Mouse (Mus musculus) lung, postnatal 10 days (tissue): ENCODE measurements around the gene Iqcf3.

Source experiments
- DNase-seq: peaks from one replicate; pipeline ENCODE4 v3.0.0; 2021

Iqcf3 gene

DNA sequence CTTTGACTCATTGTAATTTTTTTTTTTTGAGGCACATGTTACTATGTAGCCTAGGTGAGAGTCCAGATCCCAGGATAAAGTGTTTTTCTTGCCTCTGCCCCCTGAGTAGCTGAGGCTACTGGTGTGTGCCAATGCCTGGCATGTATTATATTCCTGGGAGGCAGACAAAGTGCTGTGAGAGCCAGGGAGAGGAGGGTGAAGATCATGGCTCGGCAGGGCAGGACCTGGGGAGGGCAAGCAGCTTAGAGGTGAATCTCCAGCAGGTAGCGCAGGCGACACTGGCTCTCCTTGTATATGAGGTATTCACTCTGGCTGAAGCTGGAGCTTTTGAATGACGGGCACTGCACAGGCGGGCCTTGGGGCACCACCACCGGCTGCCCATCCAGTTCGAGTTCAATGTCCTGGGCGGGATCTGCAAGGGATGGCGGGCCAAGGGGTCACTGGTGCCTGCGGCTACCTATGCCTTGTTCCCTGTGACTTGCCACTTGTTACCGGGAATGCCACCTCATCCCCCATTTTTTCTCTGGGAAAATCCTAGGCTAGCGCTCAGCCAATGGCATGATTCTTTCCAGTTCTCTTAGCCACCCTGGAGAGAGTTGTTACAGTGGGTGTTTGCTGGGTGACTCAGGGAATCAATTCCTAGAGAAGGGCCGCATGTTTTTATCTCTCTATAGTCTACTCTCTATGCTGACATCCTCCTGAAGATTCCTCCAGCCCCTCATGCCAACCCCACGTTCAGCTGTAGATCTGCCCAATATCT, 90.3 kb downstream of the Iqcf3 start:
- DNase-seq, result no peak

DNA sequence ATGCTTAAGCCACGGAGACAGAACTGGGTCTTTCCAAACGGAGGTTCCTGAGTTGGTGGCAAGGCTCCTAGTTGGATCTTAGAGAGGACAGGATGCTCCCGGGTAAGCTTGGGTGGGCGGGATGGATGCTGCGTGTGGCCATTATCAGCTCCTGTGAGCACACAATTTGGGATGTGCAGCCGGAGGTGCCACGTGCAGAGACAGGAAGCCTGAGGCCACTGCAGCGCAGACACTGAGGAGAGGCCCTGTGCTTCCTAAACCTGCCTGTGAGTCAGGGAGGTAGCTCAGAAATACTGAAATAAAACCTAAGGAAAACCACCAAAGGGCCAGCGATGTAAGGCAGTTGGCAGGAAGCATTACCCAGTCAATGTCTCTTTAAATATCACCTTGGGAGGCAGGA, 91.7 kb downstream of the Iqcf3 start:
- no peak for DNase-seq

- no peak for DNase-seq
These were observed 92.1 kb downstream of the Iqcf3 start for GRCm38 (mm10) chr9:106469317-106469716.

GRCm38 (mm10) chr9:106467746-106468145, 93.7 kb downstream of the Iqcf3 start:
- DNase-seq, result no peak

GRCm38 (mm10) chr9:106466721-106467120, 94.7 kb downstream of the Iqcf3 start:
- no peak for DNase-seq

DNA sequence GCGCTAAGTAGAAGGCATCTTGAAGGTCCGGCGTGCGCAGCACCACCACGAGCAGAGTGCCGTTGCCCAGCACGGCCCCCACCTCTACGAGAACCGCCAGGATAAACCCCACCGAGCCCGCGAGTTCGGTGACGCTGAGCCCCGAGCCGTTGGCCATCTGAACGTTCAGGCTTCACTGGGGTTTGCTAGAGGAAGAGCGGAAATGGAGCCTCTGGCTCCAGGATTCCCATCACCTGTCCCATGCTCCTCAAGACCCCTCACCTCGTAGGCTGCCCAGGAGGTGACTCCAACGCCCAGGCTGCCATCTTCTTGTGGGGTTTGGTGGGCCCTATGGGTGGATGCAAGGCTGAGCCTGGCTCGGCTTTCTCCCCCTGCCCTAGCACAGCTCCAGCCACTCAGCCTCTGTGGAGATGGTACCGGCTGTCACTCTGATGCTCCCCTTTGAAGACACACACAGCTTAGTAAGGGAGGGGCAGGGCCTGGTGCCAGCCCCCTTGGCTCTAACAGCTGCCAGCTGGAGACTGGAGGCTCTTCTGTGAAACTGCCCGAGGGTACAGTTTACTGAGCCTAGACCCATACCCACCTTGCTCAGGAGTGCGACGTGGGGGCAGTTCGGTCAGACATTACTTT, 95.7 kb downstream of the Iqcf3 start, which contains the start of gene Gpr62:
TSS of gene Gpr62 (minus strand) at position 368 of the 630 bp plus-strand sequence.
- no peak for DNase-seq

GRCm38 (mm10) chr9:106464751-106465541, 96.5 kb downstream of the Iqcf3 start:
- DNase-seq, result peak; percentile 67

DNA sequence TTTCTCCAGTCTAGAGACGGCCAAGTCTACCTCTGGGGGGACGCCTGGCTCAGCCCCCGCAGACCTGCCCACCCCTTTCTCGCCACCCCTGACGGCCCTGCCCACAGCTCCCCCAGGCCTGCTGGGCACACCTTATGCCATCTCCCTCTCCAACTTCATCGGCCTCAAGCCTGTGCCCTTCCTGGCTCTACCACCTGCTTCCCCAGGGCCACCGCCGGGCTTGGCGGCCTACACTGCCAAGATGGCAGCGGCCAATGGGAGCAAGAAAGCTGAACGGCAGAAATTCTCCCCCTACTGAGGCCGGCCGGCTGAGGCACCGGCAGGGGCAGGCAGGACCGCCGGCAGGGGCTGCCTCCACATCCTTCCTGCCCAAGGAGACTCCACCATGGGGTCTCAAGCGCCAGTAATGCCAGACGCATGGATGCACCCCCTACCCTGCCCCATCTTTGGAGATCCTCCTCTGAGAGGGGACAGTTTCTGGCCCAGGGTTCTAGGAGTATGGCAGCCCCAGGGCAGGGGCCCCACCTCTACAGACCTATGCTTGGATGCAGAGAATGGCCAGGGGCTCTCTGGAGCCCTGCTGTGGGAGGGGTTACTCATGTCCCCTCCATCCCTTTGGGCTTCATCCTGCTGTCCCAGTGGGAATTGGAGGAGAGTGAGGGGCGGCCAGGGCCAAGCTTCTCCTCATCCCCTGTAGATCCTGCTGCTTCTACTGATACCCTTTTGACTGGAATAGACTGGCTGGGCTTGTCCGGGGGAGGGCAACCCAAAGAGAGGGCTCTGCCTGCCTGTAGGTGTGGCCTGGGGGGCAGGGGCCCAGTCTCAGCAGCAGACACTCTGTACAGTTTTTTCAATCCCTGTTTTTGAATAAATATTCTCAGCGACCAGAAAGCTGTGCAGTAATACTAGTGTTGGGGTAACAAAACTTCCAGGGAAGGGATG, 98.0 kb downstream of the Iqcf3 start:
- no peak for DNase-seq

DNA sequence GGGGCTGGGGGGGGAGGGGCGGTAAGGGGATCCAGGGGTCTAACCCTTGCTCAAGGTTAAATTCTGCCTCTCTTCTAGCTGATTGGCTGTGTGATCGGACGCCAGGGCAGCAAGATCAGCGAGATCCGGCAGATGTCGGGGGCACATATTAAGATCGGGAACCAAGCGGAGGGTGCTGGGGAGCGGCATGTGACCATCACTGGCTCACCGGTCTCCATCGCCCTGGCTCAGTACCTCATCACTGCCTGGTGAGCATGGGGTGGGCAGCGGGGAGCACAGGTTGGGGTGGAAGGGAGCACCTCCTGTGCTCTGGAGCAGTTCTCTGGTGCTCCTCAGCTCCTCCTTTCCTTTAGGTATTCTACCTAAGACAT, 99.0 kb downstream of the Iqcf3 start:
- DNase-seq, result no peak

GRCm38 (mm10) chr9:106461641-106462429, 99.6 kb downstream of the Iqcf3 start:
- DNase-seq, result no peak

DNA sequence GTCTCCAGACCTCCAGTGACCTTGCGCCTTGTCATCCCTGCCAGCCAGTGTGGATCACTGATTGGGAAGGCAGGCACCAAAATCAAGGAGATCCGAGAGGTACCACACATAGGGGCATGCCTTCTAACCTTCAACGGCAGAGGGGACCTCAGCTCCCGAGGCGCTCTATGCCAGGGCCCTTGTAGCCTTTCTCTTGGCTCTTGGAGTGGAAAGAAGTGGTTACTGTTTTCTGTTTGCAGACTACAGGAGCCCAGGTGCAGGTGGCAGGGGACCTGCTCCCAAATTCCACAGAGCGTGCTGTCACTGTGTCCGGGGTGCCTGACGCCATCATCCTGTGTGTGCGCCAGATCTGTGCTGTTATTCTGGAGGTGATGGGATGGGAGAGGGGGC, 100.4 kb downstream of the Iqcf3 start:
- no peak for DNase-seq

GRCm38 (mm10) chr9:106460401-106461025, 100.9 kb downstream of the Iqcf3 start:
- DNase-seq, result no peak

- DNase-seq, result no peak
These were observed 101.5 kb downstream of the Iqcf3 start for GRCm38 (mm10) chr9:106459946-106460345.

DNA sequence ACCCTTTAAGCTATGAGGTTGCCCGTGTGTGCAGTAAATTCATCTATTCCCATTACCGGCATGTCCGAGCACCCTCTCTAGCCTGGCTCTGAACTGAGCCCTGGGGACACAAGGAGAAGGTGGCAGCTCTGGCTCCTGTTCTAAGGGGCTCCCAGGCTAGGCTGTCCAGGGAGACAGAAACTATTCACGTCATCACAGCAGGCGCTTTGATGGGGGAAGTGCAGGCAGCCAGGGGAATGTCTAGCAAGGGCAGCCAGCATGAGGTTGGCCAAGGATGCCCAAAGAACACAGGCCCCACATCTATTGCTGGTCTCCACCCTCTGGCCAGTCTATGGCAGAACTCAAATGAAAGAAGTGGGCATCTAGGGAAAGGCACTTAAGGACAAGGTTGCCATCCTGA, 103.5 kb downstream of the Iqcf3 start:
- no peak for DNase-seq

DNA sequence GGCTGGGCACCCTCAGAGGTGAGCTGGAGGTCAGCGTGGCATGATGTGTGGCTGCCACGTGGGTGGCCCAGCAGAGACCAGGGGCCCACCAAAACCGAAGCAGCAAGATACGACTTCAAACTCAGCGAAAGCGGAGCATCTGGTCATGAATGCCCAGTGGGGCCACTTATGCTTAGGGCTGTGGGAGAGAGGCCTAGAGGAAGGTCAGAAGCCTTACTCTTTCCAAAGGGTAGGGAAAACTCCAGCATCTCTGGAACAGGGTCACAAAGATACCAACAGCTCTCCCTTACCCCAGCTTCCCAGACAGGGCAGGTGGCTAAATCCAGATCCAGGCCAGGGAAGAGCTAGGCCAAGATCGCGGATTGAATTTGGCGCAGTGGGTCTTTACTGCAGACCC, 104.3 kb downstream of the Iqcf3 start:
- no peak for DNase-seq

GRCm38 (mm10) chr9:106456325-106457162, 104.9 kb downstream of the Iqcf3 start:
- DNase-seq, result peak; percentile 43

DNA sequence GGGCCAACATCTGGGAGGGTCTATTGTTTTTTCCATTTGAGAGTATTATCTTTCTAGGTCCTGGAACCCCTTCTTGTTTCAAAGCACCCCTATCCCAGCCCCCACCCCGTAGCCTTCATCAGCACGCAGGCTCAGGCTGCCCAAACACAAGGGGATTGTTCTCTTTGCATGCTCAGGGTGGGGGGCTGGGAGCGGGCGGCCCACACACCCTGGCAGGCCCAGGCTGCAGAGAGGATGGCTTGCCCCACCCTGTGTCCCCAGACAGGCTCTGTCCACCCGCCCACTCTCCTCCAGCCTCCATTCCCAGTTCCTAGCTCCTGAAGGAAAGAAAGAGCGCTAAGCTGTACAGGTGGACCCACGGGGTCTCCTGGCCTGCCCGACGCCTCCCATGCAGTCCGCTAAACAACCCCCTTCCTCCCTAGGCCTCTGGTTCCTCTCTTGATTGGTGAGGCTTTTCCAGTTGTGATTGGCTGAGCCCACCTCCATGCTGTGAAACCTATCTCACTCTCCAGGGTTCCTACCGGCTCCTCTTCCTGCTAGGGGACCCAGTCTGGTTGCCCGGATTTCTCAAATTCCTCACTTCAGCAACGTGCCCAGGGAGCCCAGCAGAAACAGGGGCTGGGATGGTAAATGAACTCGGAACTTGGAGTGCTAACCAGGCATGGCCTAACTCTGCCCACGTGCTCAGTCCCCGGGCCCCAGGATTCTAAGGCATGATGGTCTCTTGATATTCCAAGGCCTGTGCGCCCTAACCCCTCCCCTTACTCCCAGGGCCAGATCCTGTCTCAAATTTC, 106.3 kb downstream of the Iqcf3 start:
- no peak for DNase-seq

DNA sequence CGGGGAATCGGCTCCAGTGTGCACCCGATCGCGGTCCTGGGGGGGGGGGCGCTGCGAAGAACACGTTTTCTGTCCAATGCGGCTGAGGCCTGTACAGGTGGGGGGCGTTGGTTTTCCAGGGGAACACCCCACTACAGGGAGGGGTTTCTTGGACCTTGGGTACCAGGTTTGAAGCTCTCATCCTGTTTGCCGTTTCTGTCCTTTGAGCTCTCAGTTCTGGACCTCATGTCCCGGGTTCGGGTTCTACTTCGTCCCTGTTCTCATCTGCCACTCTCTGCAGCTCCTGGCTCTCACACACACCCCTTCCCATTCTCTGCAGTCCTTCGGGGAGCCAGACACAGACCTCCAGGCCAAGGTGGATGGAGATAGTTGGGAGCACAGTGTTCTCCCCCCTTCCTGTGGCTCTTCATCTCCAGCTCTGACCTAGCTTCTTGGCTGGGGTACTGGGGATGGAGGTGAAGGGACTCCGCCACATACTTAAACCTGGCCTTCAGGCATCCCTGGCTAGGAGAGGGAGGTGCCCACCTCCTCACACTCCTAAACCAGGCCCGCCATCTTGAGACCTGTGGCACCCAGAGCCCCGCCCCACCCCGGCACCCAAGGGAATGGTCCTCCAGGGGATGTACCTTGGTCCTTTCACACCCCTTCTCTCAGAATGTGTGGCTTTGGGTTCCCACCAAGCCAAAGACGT, 107.2 kb downstream of the Iqcf3 start:
- DNase-seq, result no peak
